Mouse (Mus musculus): ENCODE results near the gene Gpc6.

Gene Gpc6

GRCm38 (mm10) chr14:117800399-117800798, 875.3 kb downstream of the Gpc6 start:
- DNase-seq (ENCODE audit: low read depth): no peak

GRCm38 (mm10) chr14:117807846-117808245, 882.7 kb downstream of the Gpc6 start:
- no peak for DNase-seq (ENCODE audit: low read depth)

GRCm38 (mm10) chr14:117808326-117808725, 883.2 kb downstream of the Gpc6 start:
- no peak for DNase-seq (ENCODE audit: low read depth)

GRCm38 (mm10) chr14:117810321-117811270, 885.5 kb downstream of the Gpc6 start:
- DNase-seq (ENCODE audit: low read depth): no peak

GRCm38 (mm10) chr14:117813473-117813872, 888.4 kb downstream of the Gpc6 start:
- no peak for DNase-seq (ENCODE audit: low read depth)

- DNase-seq (ENCODE audit: low read depth): no peak
Measured at GRCm38 (mm10) chr14:117816008-117816407, 890.9 kb downstream of the Gpc6 start.

- no peak for DNase-seq (ENCODE audit: low read depth)
Measured at GRCm38 (mm10) chr14:117816706-117817105, 891.6 kb downstream of the Gpc6 start.

GRCm38 (mm10) chr14:117817196-117817595, 892.1 kb downstream of the Gpc6 start:
- no peak for DNase-seq (ENCODE audit: low read depth)

- DNase-seq (ENCODE audit: low read depth): no peak
Measured at GRCm38 (mm10) chr14:117824491-117824890, 899.4 kb downstream of the Gpc6 start.

GRCm38 (mm10) chr14:117826294-117827046, 901.4 kb downstream of the Gpc6 start:
- no peak for DNase-seq (ENCODE audit: low read depth)

GRCm38 (mm10) chr14:117831267-117831666, 906.2 kb downstream of the Gpc6 start:
- DNase-seq (ENCODE audit: low read depth): no peak

- no peak for DNase-seq (ENCODE audit: low read depth)
Measured at GRCm38 (mm10) chr14:117831731-117832130, 906.6 kb downstream of the Gpc6 start.

- DNase-seq (ENCODE audit: low read depth): no peak
Measured at GRCm38 (mm10) chr14:117835506-117835905, 910.4 kb downstream of the Gpc6 start.

- DNase-seq (ENCODE audit: low read depth): no peak
Measured at GRCm38 (mm10) chr14:117837021-117837420, 911.9 kb downstream of the Gpc6 start.

- no peak for DNase-seq (ENCODE audit: low read depth)
Measured at GRCm38 (mm10) chr14:117837715-117838114, 912.6 kb downstream of the Gpc6 start.

- DNase-seq (ENCODE audit: low read depth): no peak
Measured at GRCm38 (mm10) chr14:117841211-117841610, 916.1 kb downstream of the Gpc6 start.

GRCm38 (mm10) chr14:117841797-117842553, 916.9 kb downstream of the Gpc6 start:
- no peak for DNase-seq (ENCODE audit: low read depth)

- DNase-seq (ENCODE audit: low read depth): no peak
Measured at GRCm38 (mm10) chr14:117849591-117850505, 924.7 kb downstream of the Gpc6 start.

GRCm38 (mm10) chr14:117852266-117852665, 927.2 kb downstream of the Gpc6 start:
- DNase-seq (ENCODE audit: low read depth): no peak

GRCm38 (mm10) chr14:117852842-117853241, 927.7 kb downstream of the Gpc6 start:
- DNase-seq (ENCODE audit: low read depth): no peak

GRCm38 (mm10) chr14:117854498-117854897, 929.4 kb downstream of the Gpc6 start:
- DNase-seq (ENCODE audit: low read depth): no peak
